Mouse (Mus musculus) lung, adult 2 months (tissue): Measurements from ENCODE around the gene Ess2.

ENCODE experiments used
- CTCF ChIP-seq: fragments of 200-500 bp; IDR thresholded peaks from 2 replicates; pipeline ENCODE4 v1.5.1; 2011; ENCODE audit warnings: mild to moderate bottlenecking, low read length, control low read depth; ENCODE audit not compliant: insufficient read depth
- POLR2A ChIP-seq: fragments of 200-500 bp; IDR thresholded peaks from 2 replicates; pipeline ENCODE4 v1.6.1; 2011; ENCODE audit warnings: low read depth, mild to moderate bottlenecking, control low read depth, low read length, borderline replicate concordance; ENCODE audit errors: extremely low read depth

GRCm38 (mm10) chr16:17943466-17943865 lies 32.3 kb upstream of the Ess2 start:
- TF ChIP-seq CTCF (no peak), POLR2A (no peak)
